Mouse (Mus musculus) adrenal gland, postnatal 36 days (tissue): ENCODE data around the gene Rbm41. TPM values are rescaled to one million over a fixed set of nuclear protein-coding genes. Genes with fewer than 3 reads are reported as not detected.

ENCODE experiments used
- DNase-seq, 2 experiments: peaks; one replicate each; pipeline ENCODE4 v3.0.0; 2021; ENCODE audit warnings: mixed read lengths in 1 of 2
- long read RNA-seq, 2 experiments: library from polyadenylated mRNA; stranded (forward); transcript quantifications; one replicate each; pipeline ENCODE4 v2.0.0; 2021; ENCODE audit warnings: borderline sequencing depth in 2 of 2
- total RNA-seq, 2 experiments: library from RNA; stranded (reverse); gene quantifications; 2 replicates each; pipeline ENCODE4 v1.2.3; 2021

The Rbm41 gene
- 1 to 10 TPM; 7.1 to 9.2 TPM for total RNA-seq
- long read RNA-seq, experiment 1, result 0 reads
- long read RNA-seq, experiment 2, result 0 reads

GRCm38 (mm10) chrX:139997740-139998690 is at the start of gene Rbm41:
TSS of gene Rbm41 (minus strand) at chrX:139998595.
- DNase-seq, result peak; percentile 42 to 60

DNA sequence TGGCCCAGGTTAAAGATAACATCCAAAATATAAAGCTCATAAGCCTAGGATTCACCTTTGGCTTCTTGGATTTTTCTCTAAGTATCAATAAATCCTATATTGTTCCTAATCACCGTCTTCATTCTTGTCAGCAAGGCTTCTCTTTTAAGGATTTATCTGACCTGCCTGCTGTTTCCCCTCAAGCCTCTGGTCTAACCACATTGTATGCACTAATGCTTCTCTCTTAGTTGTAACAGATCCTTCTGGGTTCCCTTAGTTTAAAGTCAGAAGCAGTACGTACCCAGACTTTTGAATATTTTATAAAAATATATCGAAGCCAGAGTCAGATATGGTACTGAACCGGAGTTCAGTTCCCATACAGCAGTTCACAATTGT is 283 bp upstream of the Rbm41 start:
- no peak for DNase-seq

DNA sequence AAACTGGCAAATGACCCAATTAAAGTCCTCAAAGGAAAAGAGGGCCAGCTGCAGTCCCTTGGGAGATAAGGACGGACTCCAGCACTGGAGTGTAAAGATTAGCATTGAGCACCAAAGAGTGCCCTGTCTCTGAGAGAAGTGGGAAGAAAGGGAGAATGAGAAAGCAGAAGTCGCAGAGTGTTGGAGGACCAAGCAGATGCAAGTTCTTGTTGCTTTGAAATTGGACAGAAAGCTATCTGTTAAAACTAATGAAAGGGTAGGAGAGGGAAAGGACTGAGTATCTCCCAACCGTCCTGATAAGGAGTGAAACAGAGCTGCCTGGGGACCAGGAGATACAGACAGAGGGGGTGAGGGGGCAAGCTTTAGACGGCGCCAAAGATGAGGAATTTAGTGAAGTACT is 16.3 kb downstream of the Rbm41 start:
- DNase-seq, result no peak

DNA sequence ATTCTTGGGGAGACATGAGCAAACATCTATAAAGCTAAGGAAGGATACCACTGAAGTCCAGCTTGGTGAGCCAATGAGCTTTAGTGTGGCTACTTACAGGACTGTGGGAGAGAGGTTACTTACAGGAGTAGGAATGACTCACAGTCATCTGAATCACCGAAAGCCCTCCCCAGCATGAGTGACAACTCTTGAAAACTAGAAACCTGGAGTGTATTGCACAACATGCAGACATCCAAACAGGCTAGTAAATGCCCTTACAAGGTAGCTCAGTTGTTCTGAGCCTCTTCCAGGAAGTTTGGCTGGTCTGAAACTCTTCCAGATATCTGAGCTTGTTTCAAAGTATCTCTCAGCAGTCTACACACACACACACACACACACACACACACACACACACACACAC is 64.9 kb downstream of the Rbm41 start:
- peak in 1 of 2 experiments; percentile 7 for DNase-seq

DNA sequence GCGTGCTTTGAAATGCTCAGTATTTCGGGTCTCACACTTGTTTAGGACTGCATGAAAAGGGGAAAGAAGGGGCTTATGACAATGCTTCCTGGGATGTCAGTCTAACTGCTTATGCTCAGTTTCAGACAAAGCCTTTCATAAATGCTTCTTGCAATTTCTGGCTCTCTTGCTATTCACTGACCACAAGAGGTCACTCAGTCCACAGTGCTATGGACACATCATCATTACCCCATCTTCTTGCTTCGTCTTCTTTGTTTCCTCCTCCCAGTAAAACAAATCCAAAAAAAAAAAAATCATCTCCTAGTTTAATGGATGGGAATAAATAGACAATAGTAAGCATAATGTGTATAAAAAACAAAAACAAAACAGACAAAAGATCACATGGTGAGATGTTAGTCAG is 65.9 kb downstream of the Rbm41 start:
- DNase-seq, result no peak

DNA sequence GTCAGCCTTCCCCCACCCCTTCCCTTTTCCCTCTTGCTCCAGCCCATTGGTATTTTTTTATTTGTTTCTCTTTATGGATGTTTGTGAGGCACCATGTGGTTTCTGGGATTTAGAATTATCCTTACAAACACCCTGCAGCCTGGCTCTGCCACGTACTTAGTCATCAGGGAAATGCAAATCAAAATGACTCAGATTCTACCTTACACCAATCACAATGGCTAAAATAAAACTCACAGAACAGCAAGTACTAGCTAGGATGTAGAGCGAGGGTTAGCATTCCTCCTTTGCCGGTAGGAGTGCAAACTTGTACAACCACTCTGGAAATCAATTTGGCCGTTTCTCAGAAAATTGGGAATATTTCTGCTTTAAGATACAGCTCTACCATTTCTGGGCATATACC is 77.8 kb downstream of the Rbm41 start:
- DNase-seq, result no peak

GRCm38 (mm10) chrX:139891387-139891786 is 107.0 kb downstream of the Rbm41 start:
- no peak for DNase-seq

GRCm38 (mm10) chrX:139883221-139883620 is 115.2 kb downstream of the Rbm41 start:
- no peak for DNase-seq

GRCm38 (mm10) chrX:139877936-139878335 is 120.5 kb downstream of the Rbm41 start:
- DNase-seq, result peak in 1 of 2 experiments; percentile 19

DNA sequence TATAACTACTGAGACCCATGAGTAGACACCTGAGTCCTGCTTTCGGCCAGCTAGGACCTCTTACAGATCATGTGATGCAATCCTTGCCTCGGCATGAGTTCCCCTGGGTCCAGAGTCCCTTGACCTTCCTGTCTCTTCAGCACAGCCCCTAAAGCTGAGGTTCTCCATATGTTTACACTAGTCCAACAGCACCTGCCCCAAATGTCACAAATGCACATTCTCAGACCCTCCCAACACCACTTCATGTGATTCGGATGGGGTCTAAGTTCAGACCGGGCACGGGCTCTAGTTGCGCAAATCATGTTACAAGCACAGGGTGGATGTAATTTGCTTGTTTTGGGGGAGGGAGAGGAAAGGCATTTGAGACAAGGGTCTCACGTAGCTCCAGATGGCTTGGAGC is 121.3 kb downstream of the Rbm41 start:
- DNase-seq, result no peak

GRCm38 (mm10) chrX:139870938-139871791 is 127.2 kb downstream of the Rbm41 start, which contains the start of gene Morc4:
TSS of gene Morc4 (minus strand) at chrX:139871677.
- DNase-seq, result peak; percentile 59 to 73

GRCm38 (mm10) chrX:139870300-139870711 is 128.1 kb downstream of the Rbm41 start:
- peak; percentile 40 to 55 for DNase-seq

DNA sequence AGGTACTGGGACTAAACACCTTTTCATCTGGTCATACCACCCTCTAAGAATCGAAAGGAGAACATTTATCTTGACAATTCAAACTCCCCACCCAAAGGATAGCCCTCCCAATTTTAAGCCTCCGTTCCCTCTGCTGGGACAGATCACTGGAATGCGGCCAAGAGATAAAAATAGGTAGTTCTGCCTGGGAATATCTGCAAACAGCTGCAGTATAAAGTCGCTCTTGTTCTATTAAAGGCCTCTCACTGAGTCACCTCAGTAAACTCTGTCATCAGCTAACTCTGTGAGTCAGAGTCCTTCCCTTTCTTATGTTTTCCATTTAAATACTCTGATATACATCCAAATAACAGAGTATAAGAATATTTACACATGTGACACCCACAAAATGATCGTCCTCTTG is 139.0 kb downstream of the Rbm41 start:
- DNase-seq, result peak in 1 of 2 experiments; percentile 1

GRCm38 (mm10) chrX:139854795-139855194 is 143.6 kb downstream of the Rbm41 start:
- no peak for DNase-seq

DNA sequence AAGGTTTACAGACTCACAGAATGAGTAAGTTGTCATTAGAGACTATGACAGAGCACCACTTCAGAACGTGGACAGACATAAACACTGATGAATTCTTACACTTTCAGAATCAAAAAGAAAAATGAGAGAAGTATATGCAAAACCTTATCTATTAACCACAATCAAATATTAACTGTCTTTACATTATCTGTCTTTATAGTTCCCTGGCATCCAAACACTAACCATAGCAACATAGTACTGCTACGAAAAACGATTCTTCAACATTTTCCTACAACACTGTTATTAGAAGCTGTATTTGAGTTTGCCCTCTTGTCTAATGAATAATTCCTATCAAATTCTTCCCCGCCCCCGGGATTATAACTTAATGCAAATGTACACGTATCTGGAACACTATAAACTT is 157.3 kb downstream of the Rbm41 start:
- DNase-seq, result no peak

Other genes with a start within 250 kb of the Rbm41 start
- gene Ripply1, start 216.2 kb downstream of the Rbm41 start, total RNA-seq, result not detected
- under 1 TPM in 1 of 2 experiments, not detected in 1; 0.17 TPM for gene Cldn2, start 197.8 kb downstream of the Rbm41 start, total RNA-seq
- gene Morc4, start 126.9 kb downstream of the Rbm41 start, total RNA-seq, result 10 to 100 TPM in 1 of 2 experiments, 1 to 10 TPM in 1; 6.1 to 10.6 TPM
- gene Nup62cl, start 64.1 kb upstream of the Rbm41 start, total RNA-seq, result 10 to 100 TPM in 1 of 2 experiments, 1 to 10 TPM in 1; 6.6 to 26.5 TPM
- gene Pih1h3b, start 64.3 kb upstream of the Rbm41 start, total RNA-seq, result not detected